Mouse (Mus musculus) kidney, embryonic 15.5 days (tissue): ENCODE measurements around the gene Krt12. TPM values are rescaled to one million over a fixed set of nuclear protein-coding genes. Genes with fewer than 3 reads are reported as not detected.
A peak's percentile ranks its signal among the peaks of the same experiment; 100 is the strongest.

Experiments used
- ATAC-seq: fragments of 200-750 bp; cut with Nextera tagmentation; replicated peaks from 2 replicates; pipeline ENCODE4 v1.8.0; 2017; ENCODE audit warnings: moderate TSS enrichment; ENCODE audit not compliant: low FRiP score
- H3K27ac ChIP-seq: fragments of 300-500 bp; sonication (generic); 2 replicates; pipeline ENCODE4 v1.5.1; 2015; ENCODE audit warnings: mild to moderate bottlenecking, inconsistent platforms
- H3K27me3 ChIP-seq: fragments of 300-500 bp; sonication (generic); 2 replicates; pipeline ENCODE4 v1.6.1; 2015; ENCODE audit warnings: inconsistent platforms
- H3K36me3 ChIP-seq: fragments of 300-500 bp; sonication (generic); 2 replicates; pipeline ENCODE4 v1.6.1; 2015; ENCODE audit warnings: inconsistent platforms
- H3K4me1 ChIP-seq: fragments of 300-500 bp; sonication (generic); 2 replicates; pipeline ENCODE4 v1.6.1; 2015; ENCODE audit warnings: inconsistent platforms
- H3K4me2 ChIP-seq: fragments of 300-500 bp; sonication (generic); 2 replicates; pipeline ENCODE4 v1.6.1; 2015; ENCODE audit warnings: moderate library complexity, mild to moderate bottlenecking, inconsistent platforms
- H3K4me3 ChIP-seq: fragments of 300-500 bp; sonication (generic); replicated peaks from 2 replicates; pipeline ENCODE4 v1.5.1; 2015; ENCODE audit warnings: mild to moderate bottlenecking, inconsistent platforms
- H3K9ac ChIP-seq: fragments of 300-500 bp; sonication (generic); 2 replicates; pipeline ENCODE4 v1.6.1; 2015; ENCODE audit warnings: mild to moderate bottlenecking, inconsistent platforms
- H3K9me3 ChIP-seq: fragments of 300-500 bp; sonication (generic); replicated peaks from 2 replicates; pipeline ENCODE4 v1.6.1; 2016; ENCODE audit warnings: inconsistent platforms
- WGBS: fragments of 180-500 bp; shearing (Covaris S2); methylation state at CpG from one replicate; pipeline ENCODE4 v1.1.7; 2015; ENCODE audit warnings: mixed read lengths; 5-methylcytosine and 5-hydroxymethylcytosine counted together
- polyA plus RNA-seq: library from polyadenylated mRNA; unstranded; fragments of >200 nt; fragmentation: Nextera tagmentation; extraction: Ambion mirVana; gene quantifications from 2 replicates; pipeline ENCODE4 v1.2.1, GENCODE M21; 2015

Krt12 gene
- polyA plus RNA-seq, 1 experiment from 2014 or later, result not detected

GRCm38 (mm10) chr11:99396034-99396433 is 26.0 kb downstream of the Krt12 start:
- H3K4me1 ChIP-seq, result no peaks in the 10 kb centered on the region
- 41% methylated on average over 3 of the region's 3 CpGs for WGBS
- no peak overlapping the region for H3K4me2 ChIP-seq
- no peak overlapping the region for H3K27ac ChIP-seq
- H3K4me3 ChIP-seq, result no peak overlapping the region
- H3K36me3 ChIP-seq, result no peaks in the 10 kb centered on the region
- H3K27me3 ChIP-seq, result peaks cover 13% of the 10 kb centered on the region
- no peaks in the 10 kb centered on the region for H3K9me3 ChIP-seq
- no peak overlapping the region for H3K9ac ChIP-seq
- ATAC-seq, result no peak

- no peaks in the 10 kb centered on the region for H3K4me1 ChIP-seq
- H3K9ac ChIP-seq, result no peak overlapping the region
- no peak overlapping the region for H3K4me3 ChIP-seq
- H3K9me3 ChIP-seq, result no peaks in the 10 kb centered on the region
- H3K36me3 ChIP-seq, result no peaks in the 10 kb centered on the region
- no peak overlapping the region for H3K4me2 ChIP-seq
- ATAC-seq, result no peak
- WGBS, result 85% methylated on average over 10 of the region's 10 CpGs
- peaks cover 3% of the 10 kb centered on the region; the same call in 1 of the 2 replicates for H3K27me3 ChIP-seq
- no peak overlapping the region for H3K27ac ChIP-seq
Observed at GRCm38 (mm10) chr11:99392492-99392891, 29.6 kb downstream of the Krt12 start.

GRCm38 (mm10) chr11:99391375-99391774 is 30.7 kb downstream of the Krt12 start:
- no peak overlapping the region for H3K4me3 ChIP-seq
- no peak overlapping the region for H3K9ac ChIP-seq
- no peak for ATAC-seq
- 0 out of 2 replicates have a peak, but pooled peaks cover 8% of the 10 kb centered on the region for H3K4me1 ChIP-seq
- no peaks in the 10 kb centered on the region for H3K36me3 ChIP-seq
- H3K4me2 ChIP-seq, result no peak overlapping the region
- no peaks in the 10 kb centered on the region for H3K27me3 ChIP-seq
- H3K9me3 ChIP-seq, result no peaks in the 10 kb centered on the region
- WGBS, result 83% methylated on average over 6 of the region's 6 CpGs
- H3K27ac ChIP-seq, result no peak overlapping the region

GRCm38 (mm10) chr11:99390866-99391265 is 31.2 kb downstream of the Krt12 start:
- no peaks in the 10 kb centered on the region for H3K27me3 ChIP-seq
- no peaks in the 10 kb centered on the region for H3K9me3 ChIP-seq
- H3K9ac ChIP-seq, result no peak overlapping the region
- no peak overlapping the region for H3K4me3 ChIP-seq
- no peak overlapping the region for H3K4me2 ChIP-seq
- no peak for ATAC-seq
- H3K4me1 ChIP-seq, result 0 out of 2 replicates have a peak, but pooled peaks cover 10% of the 10 kb centered on the region
- WGBS, result 75% methylated on average over 7 of the region's 7 CpGs
- H3K36me3 ChIP-seq, result no peaks in the 10 kb centered on the region
- no peak overlapping the region for H3K27ac ChIP-seq

- no peak within 1 kb of the TSS for H3K4me2 ChIP-seq
- no peaks in the 10 kb centered on the region for H3K9me3 ChIP-seq
Observed at GRCm38 (mm10) chr11:99389264-99389663, 32.8 kb downstream of the Krt12 start, which contains the start of gene Krt10. Gene Krt10 (minus strand): TSS chr11:99389364.

GRCm38 (mm10) chr11:99388661-99389060 is 33.4 kb downstream of the Krt12 start:
- Histone ChIP-seq H3K27ac (no peak overlapping the region), H3K9ac (no peak overlapping the region), H3K4me1 (0 out of 2 replicates have a peak, but pooled peaks cover 10% of the 10 kb centered on the region), H3K27me3 (no peaks in the 10 kb centered on the region), H3K4me2 (no peak overlapping the region), H3K4me3 (no peak overlapping the region), H3K36me3 (no peaks in the 10 kb centered on the region), H3K9me3 (no peaks in the 10 kb centered on the region)
- ATAC-seq, result no peak
- 87% methylated on average over 18 of the region's 18 CpGs for WGBS

More at GRCm38 (mm10) chr11:99389264-99389663, 32.8 kb downstream of the Krt12 start, which contains the start of gene Krt10:
- H3K4me3 ChIP-seq, result no peak within 1 kb of the TSS
- ATAC-seq, result no peak
- H3K4me1 ChIP-seq, result 0 out of 2 replicates have a peak, but pooled peaks cover 10% of the 10 kb centered on the region
- H3K9ac ChIP-seq, result no peak within 1 kb of the TSS
- WGBS, result 87% methylated on average over 4 of the region's 4 CpGs
- no peaks in the 10 kb centered on the region for H3K36me3 ChIP-seq
- H3K27ac ChIP-seq, result no peak within 1 kb of the TSS
- H3K27me3 ChIP-seq, result no peaks in the 10 kb centered on the region

GRCm38 (mm10) chr11:99385813-99386721 is 36.0 kb downstream of the Krt12 start:
- ATAC-seq, result peak; percentile 87
- Histone ChIP-seq H3K9me3 (no peaks in the 10 kb centered on the region), H3K9ac (peak overlapping the region; percentile 70), H3K4me3 (peak overlapping the region; percentile 72), H3K4me1 (0 out of 2 replicates have a peak, but pooled peaks cover 10% of the 10 kb centered on the region), H3K36me3 (no peaks in the 10 kb centered on the region), H3K27me3 (peaks cover 3% of the 10 kb centered on the region; the same call in 1 of the 2 replicates), H3K27ac (peak overlapping the region; percentile 100), H3K4me2 (peak overlapping the region; percentile 65)
- 2% methylated on average over 71 of the region's 71 CpGs for WGBS

GRCm38 (mm10) chr11:99379568-99379967 is 42.5 kb downstream of the Krt12 start:
- no peaks in the 10 kb centered on the region for H3K9me3 ChIP-seq
- no peak overlapping the region for H3K4me2 ChIP-seq
- H3K36me3 ChIP-seq, result no peaks in the 10 kb centered on the region
- no peak for ATAC-seq
- no peak overlapping the region for H3K9ac ChIP-seq
- WGBS, result 22% methylated on average over 5 of the region's 5 CpGs
- no peak overlapping the region for H3K4me3 ChIP-seq
- peaks cover 3% of the 10 kb centered on the region; the same call in 1 of the 2 replicates for H3K27me3 ChIP-seq
- no peak overlapping the region for H3K27ac ChIP-seq
- H3K4me1 ChIP-seq, result no peaks in the 10 kb centered on the region

- no peak within 1 kb of the TSS for H3K9ac ChIP-seq
- H3K4me3 ChIP-seq, result no peak within 1 kb of the TSS
- H3K9me3 ChIP-seq, result no peaks in the 10 kb centered on the region
- no peaks in the 10 kb centered on the region for H3K36me3 ChIP-seq
- no peak within 1 kb of the TSS for H3K27ac ChIP-seq
- no peaks in the 10 kb centered on the region for H3K27me3 ChIP-seq
- H3K4me1 ChIP-seq, result no peaks in the 10 kb centered on the region
- H3K4me2 ChIP-seq, result no peak within 1 kb of the TSS
- ATAC-seq, result no peak
- WGBS, result 85% methylated on average over 13 of the region's 13 CpGs
Observed at GRCm38 (mm10) chr11:99374803-99375202, 47.3 kb downstream of the Krt12 start, which contains the start of gene Krt28. Gene Krt28 (minus strand): TSS chr11:99374903.

- no peak for ATAC-seq
- no peaks in the 10 kb centered on the region for H3K36me3 ChIP-seq
- no peaks in the 10 kb centered on the region for H3K4me1 ChIP-seq
- no peak overlapping the region for H3K27ac ChIP-seq
- H3K4me3 ChIP-seq, result no peak overlapping the region
- H3K4me2 ChIP-seq, result no peak overlapping the region
- peaks cover 7% of the 10 kb centered on the region for H3K27me3 ChIP-seq
- H3K9me3 ChIP-seq, result no peaks in the 10 kb centered on the region
- WGBS, result 88% methylated on average over 8 of the region's 8 CpGs
- H3K9ac ChIP-seq, result no peak overlapping the region
Observed at GRCm38 (mm10) chr11:99369853-99370451, 52.1 kb downstream of the Krt12 start.

GRCm38 (mm10) chr11:99369229-99369628 is 52.8 kb downstream of the Krt12 start:
- no peak overlapping the region for H3K4me2 ChIP-seq
- no peak for ATAC-seq
- no peaks in the 10 kb centered on the region for H3K9me3 ChIP-seq
- no peaks in the 10 kb centered on the region for H3K4me1 ChIP-seq
- 12% methylated on average over 3 of the region's 3 CpGs for WGBS
- no peak overlapping the region for H3K4me3 ChIP-seq
- H3K27ac ChIP-seq, result no peak overlapping the region
- peaks cover 8% of the 10 kb centered on the region for H3K27me3 ChIP-seq
- H3K9ac ChIP-seq, result no peak overlapping the region
- no peaks in the 10 kb centered on the region for H3K36me3 ChIP-seq

GRCm38 (mm10) chr11:99366791-99367190 is 55.3 kb downstream of the Krt12 start:
- Histone ChIP-seq H3K27me3 (peaks cover 8% of the 10 kb centered on the region), H3K36me3 (no peaks in the 10 kb centered on the region), H3K9ac (no peak overlapping the region), H3K9me3 (no peaks in the 10 kb centered on the region), H3K4me2 (no peak overlapping the region), H3K27ac (no peak overlapping the region), H3K4me3 (no peak overlapping the region), H3K4me1 (no peaks in the 10 kb centered on the region)
- 51% methylated on average over 10 of the region's 10 CpGs for WGBS
- ATAC-seq, result no peak
